Mouse (Mus musculus) lung, adult 18-20 months (tissue): ENCODE data around the gene Crxos.

Experiments
- DNase-seq, 2 experiments: peaks; one replicate each; pipeline ENCODE4 v3.0.0; 2022; ENCODE audit warnings: mixed read lengths in 2 of 2

Crxos gene

DNA sequence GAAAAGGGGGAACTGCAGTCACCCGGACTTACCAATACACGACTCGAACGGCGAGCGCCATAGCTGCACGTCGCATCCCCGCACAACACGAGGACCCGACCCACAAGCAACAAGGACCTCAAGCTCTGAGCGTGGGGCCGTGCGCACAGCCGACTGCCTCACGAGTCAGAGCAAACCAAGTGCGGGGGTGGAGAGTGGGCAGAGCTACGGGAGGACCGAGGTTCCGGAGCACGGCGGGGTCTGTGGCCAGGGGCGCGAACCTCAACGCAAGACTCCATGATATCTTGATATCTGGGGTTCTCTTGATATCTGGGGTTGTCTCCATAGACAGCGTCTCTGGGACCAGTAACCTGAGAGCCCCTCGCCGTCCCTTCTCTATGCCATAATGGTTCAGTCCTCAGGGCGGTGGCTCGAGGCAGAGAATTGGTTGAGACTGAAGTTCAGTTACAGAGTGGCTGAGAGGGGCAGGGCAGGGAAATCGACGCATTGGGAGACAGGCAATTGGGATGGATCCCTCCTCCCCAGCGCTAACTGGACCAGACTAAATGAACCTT lies 39.9 kb downstream of the Crxos start, which contains the start of gene Selenow:
Gene Selenow, minus strand, starts transcription at position 183 of the 554 bp plus-strand sequence.
- peak; percentile 90 to 91 for DNase-seq

DNA sequence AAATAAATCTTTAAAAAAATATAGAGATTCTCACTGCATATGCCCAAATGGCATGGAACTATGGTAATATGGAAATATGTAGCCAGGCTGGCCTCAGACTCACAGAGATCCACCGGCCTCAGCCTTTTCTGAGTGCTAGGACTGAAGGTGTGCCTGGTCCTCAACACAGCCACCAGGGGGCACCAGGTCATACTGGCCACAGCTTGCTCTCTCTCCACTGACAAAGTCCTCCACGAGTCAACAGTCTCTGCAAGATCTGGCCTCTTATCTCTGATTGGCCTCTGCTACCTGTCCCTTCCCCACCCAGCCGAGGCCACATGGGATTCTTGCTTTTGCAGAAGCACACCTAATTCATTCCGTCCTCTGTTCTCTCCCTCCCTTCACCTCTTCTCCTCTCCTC lies 47.5 kb downstream of the Crxos start:
- DNase-seq: peak; percentile 67 to 71

- DNase-seq: no peak
These were observed 48.1 kb downstream of the Crxos start for GRCm38 (mm10) chr7:15930543-15930942.

GRCm38 (mm10) chr7:15931635-15932034 lies 49.2 kb downstream of the Crxos start:
- no peak for DNase-seq

DNA sequence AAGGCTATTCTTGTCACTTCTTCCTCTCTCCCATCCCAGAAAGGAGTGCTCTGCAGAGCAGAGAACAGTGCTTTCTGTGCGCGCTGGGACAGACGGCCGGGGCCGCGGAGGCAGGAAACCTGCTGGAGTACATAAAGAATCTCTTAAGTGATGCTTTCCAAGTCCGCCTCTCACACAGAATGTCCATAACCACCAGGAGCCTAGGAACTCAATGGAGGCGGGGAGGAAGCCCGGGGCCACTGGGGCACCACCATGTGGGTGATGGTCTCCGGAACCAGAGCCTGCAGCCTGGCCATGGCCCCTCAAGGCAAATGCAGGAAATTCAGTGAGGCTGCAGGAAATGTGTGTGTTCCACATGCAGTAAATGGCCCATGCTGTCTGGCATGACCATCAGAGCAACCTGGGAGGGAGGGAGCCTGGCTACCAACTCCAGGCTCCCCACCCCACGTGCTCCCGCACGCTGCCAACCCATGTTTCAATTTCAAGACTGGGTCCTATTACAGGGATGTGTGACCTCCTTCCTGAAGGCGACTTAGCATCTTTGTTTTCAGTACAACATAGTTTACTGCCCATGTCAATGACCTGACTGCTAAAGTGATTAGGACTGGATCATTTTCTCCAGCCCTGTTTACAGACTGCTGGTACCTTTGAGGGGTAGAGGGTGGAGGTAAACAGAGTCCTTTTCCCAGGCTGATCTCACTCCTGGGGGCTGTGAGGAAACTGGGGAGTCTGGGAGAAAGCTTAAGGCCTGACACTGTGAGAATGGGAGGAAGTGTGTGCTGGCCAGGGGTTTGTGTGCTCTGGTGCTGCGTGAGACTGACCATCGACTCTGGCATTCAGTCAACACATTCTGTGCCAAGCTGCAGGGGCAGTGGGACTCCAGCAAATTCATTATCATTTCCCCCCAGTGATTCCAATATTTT lies 51.3 kb downstream of the Crxos start:
- DNase-seq: no peak

GRCm38 (mm10) chr7:15937491-15937890 lies 55.1 kb downstream of the Crxos start:
- no peak for DNase-seq

- no peak for DNase-seq
These were observed 56.2 kb downstream of the Crxos start for GRCm38 (mm10) chr7:15938621-15939020.

DNA sequence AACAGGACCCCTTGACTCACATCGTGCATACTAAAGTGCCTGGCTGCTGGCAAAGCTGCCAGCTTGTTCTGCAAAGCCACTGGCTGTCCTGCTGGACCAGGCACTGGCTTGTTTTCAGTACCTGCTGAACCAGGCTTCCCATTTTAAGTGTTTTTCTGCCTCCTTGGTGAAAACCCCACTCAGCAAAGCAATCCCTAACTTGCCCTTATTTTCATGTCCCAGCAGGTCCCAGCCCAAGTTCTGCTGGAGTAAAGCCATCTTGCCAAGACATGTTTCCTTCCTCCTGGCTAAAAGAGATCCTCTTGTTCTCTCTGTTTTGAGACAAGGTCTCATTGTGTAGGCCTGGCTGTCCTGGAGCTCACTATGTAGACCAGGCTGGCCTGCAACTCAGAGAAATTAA lies 61.9 kb downstream of the Crxos start:
- no peak for DNase-seq

DNA sequence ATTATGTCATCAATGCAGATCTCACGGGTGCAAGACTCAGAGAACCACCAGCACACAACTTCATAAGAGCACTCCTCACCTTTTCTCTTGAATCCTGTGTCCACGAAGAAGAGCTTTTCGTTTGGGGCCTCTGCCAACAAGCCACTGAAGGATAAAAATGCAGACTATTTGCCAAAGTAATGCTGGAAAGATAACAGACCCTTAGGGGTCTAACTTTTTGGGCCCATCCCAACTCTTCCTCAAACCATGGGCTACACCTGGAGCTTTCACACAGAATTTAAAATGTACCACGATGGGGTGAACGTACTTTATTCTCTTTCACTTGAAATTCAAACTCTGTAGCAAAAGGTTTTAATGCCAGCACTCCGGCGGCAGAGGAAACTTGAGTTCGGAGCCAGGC lies 62.8 kb downstream of the Crxos start:
- DNase-seq: no peak

GRCm38 (mm10) chr7:15945721-15946536 lies 63.5 kb downstream of the Crxos start, which contains the start of gene Nop53:
TSS of gene Nop53 (minus strand) at chr7:15946074.
- peak; percentile 94 to 95 for DNase-seq

DNA sequence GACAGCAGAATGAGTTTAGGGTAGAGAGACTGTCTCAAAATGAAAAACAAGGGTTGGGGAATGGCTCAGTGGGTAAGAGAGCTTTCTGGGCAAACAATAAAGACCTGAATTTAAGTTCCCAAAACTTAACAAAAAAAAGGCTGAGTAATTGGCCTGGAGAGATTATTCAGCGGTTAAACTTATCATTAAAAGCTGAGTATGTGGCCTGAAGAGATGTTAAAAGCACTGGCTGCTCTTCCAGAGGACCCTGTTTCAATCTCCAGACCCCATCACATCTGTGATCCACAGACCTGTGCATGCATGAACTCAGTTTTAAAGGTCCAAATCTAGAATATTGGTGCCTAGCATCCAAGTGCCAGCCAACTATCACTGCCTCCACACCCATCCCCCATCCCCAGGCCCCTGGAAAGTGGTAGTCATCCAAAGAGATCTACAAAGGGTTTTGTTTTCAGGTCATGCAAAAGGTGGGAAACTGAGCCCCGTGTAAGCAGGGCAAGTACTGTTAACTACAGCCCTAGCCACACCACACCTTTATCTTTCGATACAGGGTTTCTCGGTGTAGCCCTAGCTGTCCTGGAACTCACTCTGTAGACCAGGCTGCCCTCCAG lies 65.3 kb downstream of the Crxos start:
- no peak for DNase-seq

DNA sequence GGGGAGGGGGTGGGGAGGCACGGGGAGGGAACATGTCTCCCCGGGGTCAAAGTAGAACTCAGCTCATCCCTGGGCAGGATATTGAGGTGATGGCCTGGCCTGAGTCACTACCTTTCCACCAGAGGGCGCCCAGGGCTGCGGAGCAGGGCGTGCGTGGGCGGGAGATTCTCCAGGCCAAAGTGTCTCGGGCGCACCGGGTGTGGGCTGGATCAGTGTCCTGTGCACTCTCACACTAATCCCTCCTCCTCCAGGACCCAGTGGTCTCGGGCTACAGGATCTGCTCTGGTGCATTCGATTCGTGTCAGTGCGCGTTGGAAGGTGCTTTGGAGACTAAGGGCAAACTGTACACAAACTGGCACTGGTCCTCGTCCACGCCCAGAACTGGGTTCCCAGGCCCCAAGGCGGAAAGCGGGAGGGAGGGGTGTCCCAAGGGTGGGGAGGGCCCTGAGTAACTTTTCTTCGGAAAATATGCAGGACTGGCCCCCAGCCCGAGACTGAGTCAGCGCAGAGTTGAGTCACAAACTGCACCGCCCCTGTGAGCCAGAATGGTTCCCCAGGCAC lies 66.0 kb downstream of the Crxos start:
- DNase-seq: peak; percentile 90 to 92

- no peak for DNase-seq
These were observed 66.9 kb downstream of the Crxos start for GRCm38 (mm10) chr7:15949216-15949790.

DNA sequence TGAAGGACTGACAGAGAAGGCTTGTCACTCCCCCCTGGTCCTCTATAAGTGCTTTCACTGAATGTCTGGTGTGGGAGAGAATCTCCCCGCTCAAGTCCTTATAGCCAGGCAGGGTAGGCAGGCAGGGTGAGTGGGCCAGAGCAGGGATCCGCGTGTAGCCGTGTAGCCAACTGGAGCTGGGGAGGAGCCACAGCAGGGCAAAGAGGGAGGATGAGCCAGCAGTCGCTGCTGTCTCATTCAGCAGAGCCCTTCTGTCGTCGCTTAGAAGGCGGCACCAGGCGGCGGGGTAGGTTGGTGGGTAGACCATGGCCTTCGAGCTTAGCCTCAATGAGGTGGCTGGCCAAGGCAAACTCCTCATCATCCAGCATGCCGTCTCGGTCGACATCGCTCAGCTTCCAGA lies 67.6 kb downstream of the Crxos start:
- DNase-seq: no peak

DNA sequence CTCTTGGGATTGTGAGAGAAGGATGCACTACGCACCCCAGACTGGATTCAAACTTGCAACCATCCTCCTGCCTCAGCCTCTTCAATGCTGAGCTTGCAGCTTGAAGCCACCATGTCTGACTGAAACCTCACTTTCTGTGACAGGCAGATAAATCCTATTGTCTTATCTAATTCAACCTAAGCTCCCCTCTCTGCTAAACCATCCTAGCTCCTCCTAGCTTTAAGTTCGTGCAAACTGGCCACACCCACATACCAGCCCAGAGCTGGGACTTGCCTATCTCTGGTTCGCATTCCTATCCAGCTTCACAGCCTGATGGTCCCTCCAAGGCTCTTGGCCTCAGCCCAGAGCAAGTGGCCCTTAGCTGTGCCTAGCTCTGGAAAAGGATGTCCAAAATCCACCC lies 70.0 kb downstream of the Crxos start:
- no peak for DNase-seq
